Mouse (Mus musculus) hindlimb bud, embryonic 11.5 days (tissue): ENCODE measurements around the gene Zfp593.

Experiments
- DNase-seq: peaks from one replicate; pipeline ENCODE4 v3.0.0-alpha.2; 2012; ENCODE audit warnings: low read depth, low spot score; ENCODE audit errors: extremely low spot score

Zfp593 gene

DNA sequence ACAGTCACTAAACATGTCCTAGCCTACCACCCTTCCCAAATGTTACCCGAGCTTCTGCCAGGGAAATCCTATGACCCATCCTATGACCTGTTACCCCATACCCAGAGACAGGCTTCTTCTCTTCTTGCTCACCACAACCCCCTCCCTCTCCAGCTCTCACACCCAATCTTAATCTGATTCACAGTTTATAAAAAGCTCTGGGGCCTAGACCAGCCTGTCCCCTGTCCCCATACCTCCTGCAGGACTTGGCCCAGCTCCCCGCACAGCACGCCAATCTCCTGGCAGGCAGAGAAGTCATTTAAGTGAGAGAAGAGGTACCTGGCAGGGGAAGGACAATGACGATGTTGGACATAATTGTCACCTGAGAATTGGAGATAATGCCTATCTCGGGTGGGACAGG lies 10.5 kb downstream of the Zfp593 start:
- DNase-seq: no peak

DNA sequence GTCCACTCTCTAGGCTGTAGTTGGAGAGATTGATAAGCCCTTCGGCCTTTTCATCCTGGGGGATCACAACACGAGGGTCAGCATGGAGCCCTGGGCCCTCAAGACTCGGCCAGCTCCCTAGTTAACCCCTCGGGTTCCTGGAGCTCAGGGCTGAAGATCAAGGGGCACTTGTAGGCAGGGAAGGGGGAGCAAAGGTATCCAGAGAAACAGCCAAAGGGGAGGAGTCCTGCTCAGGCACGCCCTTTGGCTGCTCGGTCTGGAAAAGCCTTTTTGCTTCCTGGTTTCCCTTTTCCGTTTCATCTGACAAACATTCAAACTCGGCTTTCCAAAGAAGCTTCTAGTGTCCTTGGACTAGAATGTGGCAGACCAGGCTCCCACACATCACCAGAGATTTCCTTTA lies 15.0 kb downstream of the Zfp593 start:
- DNase-seq: no peak

DNA sequence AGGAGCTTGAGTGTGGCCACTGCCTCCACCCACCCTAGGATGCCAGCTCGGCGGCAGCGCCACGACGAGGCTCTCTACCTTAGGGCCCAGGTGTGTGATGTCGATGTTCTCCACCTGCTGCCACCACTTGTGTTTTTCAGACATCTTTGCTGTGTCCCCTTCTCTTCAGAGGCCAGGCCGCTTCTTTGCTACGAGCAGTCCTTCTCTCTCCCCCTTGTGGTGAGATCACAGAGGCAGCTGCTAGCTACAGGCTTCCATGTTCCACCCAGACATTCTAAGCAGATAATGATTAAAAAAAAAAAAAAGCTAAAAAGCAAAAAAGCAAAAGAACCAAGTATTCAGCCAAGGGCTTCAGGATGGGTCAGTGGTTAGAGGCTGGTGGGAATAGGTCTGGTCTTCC lies 18.2 kb downstream of the Zfp593 start, which contains the start of gene Catsper4:
Catsper4 (minus strand) TSS at position 190 of the 400 bp plus-strand sequence.
- DNase-seq: no peak

DNA sequence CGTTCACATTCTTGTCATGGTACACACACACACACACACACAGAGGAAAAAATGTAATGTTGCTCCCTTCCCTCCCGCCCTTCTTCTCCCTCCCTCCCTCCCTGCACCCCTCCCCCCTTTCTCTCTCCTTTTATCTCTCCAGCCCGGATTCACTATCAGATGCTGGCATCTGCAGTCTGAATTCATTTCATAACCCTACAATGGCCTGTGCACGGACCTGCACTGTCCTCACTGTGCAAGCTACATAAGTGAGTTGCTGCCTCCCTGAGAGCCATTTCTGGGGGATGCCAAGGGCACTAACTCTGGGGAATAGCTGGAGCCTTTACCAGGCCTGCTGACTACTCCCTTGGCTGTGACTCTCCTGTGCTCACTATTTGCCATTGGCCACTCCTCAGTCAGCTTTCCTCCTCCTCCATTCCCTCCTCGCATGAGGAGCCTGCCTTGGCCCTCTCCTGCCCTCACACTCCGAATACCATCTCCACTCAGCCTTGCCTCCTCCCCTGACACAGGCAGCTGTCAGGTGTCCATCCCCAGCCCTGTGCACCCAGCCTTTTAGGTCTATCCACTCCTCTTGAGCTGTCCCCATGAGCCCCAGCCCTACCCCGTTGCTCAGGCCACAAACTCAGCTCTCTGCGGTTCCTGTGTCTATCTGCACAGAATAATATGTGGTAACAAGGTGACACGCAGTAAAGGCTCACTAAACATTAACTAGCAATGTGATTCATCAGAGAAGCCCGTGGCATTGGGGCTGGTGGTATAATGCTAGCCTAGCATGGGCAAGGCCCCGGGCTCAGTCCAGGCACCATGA lies 22.4 kb downstream of the Zfp593 start:
- DNase-seq: no peak

DNA sequence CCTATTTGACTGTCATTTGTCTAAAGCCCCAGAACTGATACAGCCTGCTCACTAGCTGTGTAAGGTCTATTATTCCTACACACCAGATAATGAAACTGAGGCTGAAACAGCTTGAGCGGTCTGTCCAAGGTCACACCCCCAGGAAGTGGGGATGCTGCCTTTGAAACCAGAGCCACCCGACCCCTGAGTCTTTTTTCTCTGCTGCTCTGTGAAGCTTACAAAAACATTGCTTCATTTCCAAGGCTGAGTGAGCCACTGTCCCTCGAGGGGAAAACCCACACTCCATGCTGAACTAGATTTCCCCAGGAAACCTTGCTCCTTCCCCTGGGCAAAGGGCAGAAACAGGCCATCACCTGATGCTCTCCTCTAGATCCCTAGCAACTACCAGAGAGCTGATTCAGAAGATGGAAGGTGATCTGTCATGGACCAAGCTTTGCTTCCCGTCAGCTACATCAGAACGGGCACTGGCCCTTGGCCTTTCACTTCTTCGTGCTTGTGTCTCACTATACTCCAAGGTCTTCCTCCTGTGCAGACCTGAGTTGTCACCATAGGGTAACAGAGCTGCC lies 38.8 kb downstream of the Zfp593 start:
- no peak for DNase-seq

DNA sequence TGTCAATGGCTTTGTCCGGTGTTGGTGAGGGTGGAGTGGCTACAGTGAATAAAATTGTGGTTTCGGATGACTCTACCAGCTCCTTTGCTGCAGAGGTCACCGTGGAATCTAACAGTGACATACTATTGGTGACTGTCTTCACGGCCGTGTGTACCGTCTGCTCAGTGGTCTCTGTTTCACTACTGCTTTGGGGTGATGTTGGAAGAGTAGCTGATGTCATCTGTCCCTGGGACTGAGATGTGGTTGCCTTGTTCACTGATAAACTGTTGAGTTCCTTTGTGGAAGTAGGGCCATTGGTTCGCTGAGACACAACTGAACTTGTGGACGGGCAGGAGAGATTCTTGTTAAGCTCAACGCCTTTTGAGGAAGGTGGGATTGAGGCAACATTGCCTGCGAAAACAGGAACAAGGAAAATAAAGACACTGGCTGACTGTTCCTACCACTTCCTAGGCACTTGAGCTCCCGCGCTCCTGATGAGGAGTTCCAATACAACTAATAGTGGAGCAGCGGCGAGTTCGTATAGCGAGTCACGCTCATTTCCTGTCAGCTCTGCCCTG lies 42.0 kb downstream of the Zfp593 start:
- no peak for DNase-seq

DNA sequence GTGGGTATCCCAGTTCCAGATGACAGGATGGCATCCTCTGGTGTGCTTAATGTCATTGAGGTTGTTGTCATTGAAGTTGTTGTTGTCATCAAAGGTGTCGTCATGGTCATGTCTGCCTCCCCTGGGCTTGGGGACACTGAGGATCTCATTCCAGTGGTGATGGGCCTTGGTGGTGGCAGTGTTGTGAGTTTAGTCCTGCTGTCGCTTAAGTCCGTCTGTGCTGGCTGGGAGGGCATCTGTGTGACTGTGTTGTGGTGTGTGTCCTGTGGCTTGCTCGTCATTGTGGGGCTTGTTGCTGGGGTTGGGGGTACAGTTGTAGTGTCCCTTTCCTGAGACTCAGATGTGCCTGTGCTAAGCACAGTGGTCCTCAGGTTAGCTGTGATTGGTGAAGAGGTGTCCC lies 42.5 kb downstream of the Zfp593 start, which contains the start of gene Gm7534:
Gm7534 (minus strand) TSS at position 101 of the 400 bp plus-strand sequence.
- DNase-seq: no peak

DNA sequence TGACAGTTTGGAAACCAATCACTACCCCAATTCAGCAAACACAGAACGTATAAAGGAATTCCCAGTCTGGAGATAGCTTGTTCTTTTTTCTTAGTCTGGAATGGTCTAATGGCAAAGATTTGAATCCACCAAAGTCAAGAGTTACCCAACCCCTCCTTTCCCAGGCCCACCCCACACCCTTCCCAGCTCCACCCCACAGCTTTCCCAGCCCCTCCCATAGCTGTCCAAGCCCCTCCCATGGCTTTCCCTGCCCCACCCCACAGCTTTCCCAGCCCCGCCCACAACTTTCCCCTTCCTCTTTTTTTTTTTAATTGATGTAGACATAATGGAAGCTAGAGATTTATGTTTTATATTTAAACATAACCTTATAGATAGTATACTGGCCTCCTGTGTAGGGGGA lies 46.0 kb downstream of the Zfp593 start:
- DNase-seq: no peak
